Mouse (Mus musculus) adrenal gland, postnatal 25 days (tissue): ENCODE data around the gene Gripap1. TPM values are rescaled to one million over a fixed set of nuclear protein-coding genes. Genes with fewer than 3 reads are reported as not detected.

Experiments
- DNase-seq: peaks from one replicate; pipeline ENCODE4 v3.0.0; 2021; ENCODE audit warnings: mixed read lengths
- microRNA-seq, 2 experiments: library from miRNA; unstranded; fragments of <30 nt; microRNA quantifications; one replicate each; pipeline ENCODE4 v1.2.0; 2021
- total RNA-seq: library from RNA; stranded (reverse); gene quantifications from 2 replicates; pipeline ENCODE4 v1.2.3, GENCODE M21; 2021

Gripap1 gene
- total RNA-seq, 1 experiment from 2014 or later: 64.9 TPM

- no peak for DNase-seq
Measured at GRCm38 (mm10) chrX:7868506-7868905, 78.9 kb downstream of the Gripap1 start.

DNA sequence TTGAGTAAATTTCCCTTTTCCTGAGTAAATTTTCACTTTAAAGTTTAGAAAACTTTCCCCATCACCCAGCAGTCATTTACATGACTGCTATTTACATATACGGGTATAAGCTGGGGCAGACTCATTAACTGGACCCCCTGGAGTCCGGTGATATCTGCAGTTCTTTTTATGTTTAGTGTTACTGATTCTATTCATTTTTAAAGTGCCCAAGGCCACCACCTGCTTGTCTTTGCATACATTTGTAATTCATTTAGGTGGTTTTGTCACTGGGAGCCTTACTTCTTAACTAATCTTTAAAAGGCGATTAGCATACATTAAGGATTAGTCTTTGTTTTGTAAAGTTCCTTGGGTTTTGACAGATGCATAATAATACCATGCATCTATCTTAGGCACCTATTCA lies 80.3 kb downstream of the Gripap1 start:
- no peak for DNase-seq

Small RNAs within 50 kb of the gene (microRNA-seq; reads per million reads assigned to microRNA genes)
- gene Mir1198: 50.4 to 54.4 reads per million in 2 experiments

Other genes with a start within 250 kb of the Gripap1 start
- gene Foxp3, start 216.1 kb upstream of the Gripap1 start, total RNA-seq: not detected in 2 replicates
- gene Ppp1r3f, start 215.5 kb upstream of the Gripap1 start, total RNA-seq: 4.2 and 4.6 TPM in 2 replicates
- 30.3 and 32.3 TPM in 2 replicates for gene Ccdc22, start 184.2 kb upstream of the Gripap1 start, total RNA-seq
- not detected in 2 replicates for gene Cacna1f, start 182.7 kb upstream of the Gripap1 start, total RNA-seq
- 28.5 and 34.6 TPM in 2 replicates for gene Syp, start 151.3 kb upstream of the Gripap1 start, total RNA-seq
- gene Prickle3, start 132.5 kb upstream of the Gripap1 start, total RNA-seq: 17.9 and 20.0 TPM in 2 replicates
- gene Plp2, start 118.4 kb upstream of the Gripap1 start, total RNA-seq: 62.4 and 70.9 TPM in 2 replicates
- 0.52 and 0.86 TPM in 2 replicates for gene Magix, start 108.5 kb upstream of the Gripap1 start, total RNA-seq
- 50.4 and 54.9 TPM in 2 replicates for gene Gpkow, start 92.6 kb upstream of the Gripap1 start, total RNA-seq
- gene Wdr45, start 75.4 kb upstream of the Gripap1 start, total RNA-seq: 79.0 and 80.8 TPM in 2 replicates
- not detected in 2 replicates for gene Gm45208, start 67.5 kb upstream of the Gripap1 start, total RNA-seq
- gene Praf2, start 61.3 kb upstream of the Gripap1 start, total RNA-seq: 8.4 and 11.0 TPM in 2 replicates
- 4.4 and 6.0 TPM in 2 replicates for gene Ccdc120, start 38.9 kb upstream of the Gripap1 start, total RNA-seq
- 40.7 and 45.0 TPM in 2 replicates for gene Tfe3, start 27.2 kb upstream of the Gripap1 start, total RNA-seq
- gene Kcnd1, start 32.5 kb downstream of the Gripap1 start, total RNA-seq: 1.0 and 1.2 TPM in 2 replicates
- 74.6 and 83.3 TPM in 2 replicates for gene Otud5, start 51.6 kb downstream of the Gripap1 start, total RNA-seq
- gene Pim2, start 88.5 kb downstream of the Gripap1 start, total RNA-seq: 11.1 and 12.3 TPM in 2 replicates
- 43.1 and 81.5 TPM in 2 replicates for gene Slc35a2, start 94.3 kb downstream of the Gripap1 start, total RNA-seq
- 118 and 127 TPM in 2 replicates for gene Pqbp1, start 109.5 kb downstream of the Gripap1 start, total RNA-seq
- 114 and 134 TPM in 2 replicates for gene Timm17b, start 109.6 kb downstream of the Gripap1 start, total RNA-seq
- not detected in 2 replicates for gene Gm10491, start 118.1 kb downstream of the Gripap1 start, total RNA-seq
- 1.9 TPM in 1 of 2 replicates, not detected in the other for gene Gm10490, start 119.8 kb downstream of the Gripap1 start, total RNA-seq
- 39.1 and 47.5 TPM in 2 replicates for gene Pcsk1n, start 130.1 kb downstream of the Gripap1 start, total RNA-seq
- gene Eras, start 138.8 kb downstream of the Gripap1 start, total RNA-seq: not detected in 2 replicates
- 17.9 and 26.7 TPM in 2 replicates for gene Hdac6, start 158.1 kb downstream of the Gripap1 start, total RNA-seq
- gene Gata1, start 188.3 kb downstream of the Gripap1 start, total RNA-seq: not detected in 2 replicates
- gene Glod5, start 228.7 kb downstream of the Gripap1 start, total RNA-seq: not detected in 2 replicates